Mouse (Mus musculus): Measurements from ENCODE around the gene Cops3.

- TF ChIP-seq CTCF (IDR thresholded peaks at IDR 0.05; ENCODE audit: control insufficient read depth, insufficient read depth, low read length): peak; percentile 82
- no peak for TF ChIP-seq POLR2A (IDR thresholded peaks at IDR 0.05; ENCODE audit: borderline replicate concordance, control insufficient read depth, low read depth, low read length)
Observed at GRCm38 (mm10) chr11:59847131-59847530, 7.5 kb upstream of the Cops3 start.

Measured in bone marrow, adult 2 months (tissue).